Mouse (Mus musculus) liver, embryonic 14.5 days (tissue): ENCODE measurements around the gene Zbtb41. TPM values are rescaled to one million over a fixed set of nuclear protein-coding genes. Genes with fewer than 3 reads are reported as not detected.

ENCODE experiments used
- ATAC-seq: fragments of 200-750 bp; cut with Nextera tagmentation; 2 replicates; pipeline ENCODE4 v1.8.0; 2017; ENCODE audit warnings: moderate number of reproducible peaks, mild to moderate bottlenecking, moderate library complexity; ENCODE audit not compliant: insufficient read depth
- DNase-seq, 3 experiments: peaks; one replicate each; pipeline ENCODE4 v3.0.0-alpha.2; 2012 to 2013; ENCODE audit warnings: low read depth in 3 of 3, low spot score in 3 of 3
- H3K27ac ChIP-seq: fragments of 300-500 bp; sonication (generic); 2 replicates; pipeline ENCODE4 v1.5.1; 2014; ENCODE audit warnings: moderate library complexity, mild to moderate bottlenecking, control low read depth, inconsistent platforms
- H3K27me3 ChIP-seq: fragments of 300-500 bp; sonication (generic); 2 replicates; pipeline ENCODE4 v1.6.1; 2014; ENCODE audit warnings: mild to moderate bottlenecking, low read length, moderate library complexity; ENCODE audit not compliant: control insufficient read depth, insufficient read depth
- H3K36me3 ChIP-seq: fragments of 300-500 bp; sonication (generic); replicated peaks from 2 replicates; pipeline ENCODE4 v1.6.1; 2014; ENCODE audit warnings: low read depth; ENCODE audit not compliant: control insufficient read depth, insufficient read depth
- H3K4me1 ChIP-seq, 2 experiments: fragments of 200-500 bp in 1 of 2; fragments of 300-500 bp in 1 of 2; sonication (generic) in 1 of 2; replicated peaks; 2 replicates each; pipeline ENCODE4 v1.6.1; 2012 to 2014; ENCODE audit warnings: antibody characterized with exemption in 1 of 2, inconsistent platforms in 1 of 2, low read length in 1 of 2; ENCODE audit not compliant: control insufficient read depth in 2 of 2, insufficient read depth in 2 of 2
- H3K4me2 ChIP-seq: fragments of 300-500 bp; sonication (generic); 2 replicates; pipeline ENCODE4 v1.6.1; 2014; ENCODE audit warnings: low read depth, mild to moderate bottlenecking, control low read depth, moderate library complexity
- H3K4me3 ChIP-seq, 2 experiments: fragments of 200-500 bp in 1 of 2; fragments of 300-500 bp in 1 of 2; sonication (generic) in 1 of 2; 2 replicates each; pipeline ENCODE4 v1.5.1; 2012 to 2014; ENCODE audit warnings: low read depth in 2 of 2, low read length in 2 of 2, mild to moderate bottlenecking in 2 of 2, control low read depth in 1 of 2, inconsistent platforms in 1 of 2, moderate library complexity in 1 of 2; ENCODE audit not compliant: insufficient read depth in 1 of 2
- H3K9ac ChIP-seq: fragments of 300-500 bp; sonication (generic); replicated peaks from 2 replicates; pipeline ENCODE4 v1.6.1; 2014; ENCODE audit warnings: mild to moderate bottlenecking, control low read depth, moderate library complexity
- H3K9me3 ChIP-seq: fragments of 300-500 bp; sonication (generic); 2 replicates; pipeline ENCODE4 v1.6.1; 2016; ENCODE audit warnings: low read length, mixed read lengths; ENCODE audit not compliant: control insufficient read depth
- CTCF ChIP-seq: IDR thresholded peaks from 2 replicates; pipeline ENCODE4 v1.5.1; 2016; ENCODE audit warnings: antibody characterized with exemption, low read depth, control low read depth
- EP300 ChIP-seq: IDR thresholded peaks from 2 replicates; pipeline ENCODE4 v1.6.1; 2016; ENCODE audit warnings: antibody characterized with exemption, low read depth
- WGBS: fragments of 180-500 bp; shearing (Covaris S2); extraction: QIAGEN DNeasy Blood & Tissue Kit; methylation state at CpG from one replicate; pipeline ENCODE4 v1.1.7; 2014; ENCODE audit not compliant: insufficient replicate concordance; 5-methylcytosine and 5-hydroxymethylcytosine counted together
- polyA plus RNA-seq, 2 experiments: library from polyadenylated mRNA; depleted of rRNA in 1 of 2; stranded (reverse) in 1 of 2; unstranded in 1 of 2; fragments of >200 nt; fragmentation: Nextera tagmentation in 1 of 2; extraction: Ambion mirVana in 1 of 2; gene quantifications; 2 replicates each; pipeline versions ENCODE4 v1.2.1 to v1.2.3; 2012 to 2014

The Zbtb41 gene
- polyA plus RNA-seq, 2 experiments: 1.6 to 3.2 TPM

GRCm38 (mm10) chr1:139496212-139496611 is 74.1 kb downstream of the Zbtb41 start:
- Histone ChIP-seq H3K36me3 (peaks cover 21% of the 10 kb centered on the region), H3K4me1 (no peaks in the 10 kb centered on the region), H3K4me3 (no peak overlapping the region), H3K27ac (no peak overlapping the region), H3K9me3 (no peaks in the 10 kb centered on the region), H3K27me3 (no peaks in the 10 kb centered on the region), H3K9ac (no peak overlapping the region), H3K4me2 (no peak overlapping the region)
- DNase-seq (no peak), ATAC-seq (no peak)
- TF ChIP-seq CTCF (no peak), EP300 (no peak)
- WGBS: 76% methylated on average over 3 of the region's 3 CpGs

- no peak for ATAC-seq
- no peak overlapping the region for H3K27ac ChIP-seq
- no peaks in the 10 kb centered on the region for H3K4me1 ChIP-seq
- TF ChIP-seq CTCF (no peak), EP300 (no peak)
- H3K9ac ChIP-seq: no peak overlapping the region
- no peaks in the 10 kb centered on the region for H3K27me3 ChIP-seq
- no peak overlapping the region for H3K4me3 ChIP-seq
- H3K4me2 ChIP-seq: no peak overlapping the region
- no peak for DNase-seq
- no peaks in the 10 kb centered on the region for H3K9me3 ChIP-seq
- H3K36me3 ChIP-seq: no peaks in the 10 kb centered on the region; the same call in 1 of the 2 replicates
These were observed 77.7 kb downstream of the Zbtb41 start for GRCm38 (mm10) chr1:139499751-139500150.

GRCm38 (mm10) chr1:139501258-139501752 is 79.2 kb downstream of the Zbtb41 start, which contains the start of gene F13b:
TSS of gene F13b (plus strand) at chr1:139501702.
- Histone ChIP-seq H3K36me3 (no peaks in the 10 kb centered on the region), H3K27ac (no peak within 1 kb of the TSS), H3K4me3 (no peak within 1 kb of the TSS), H3K4me1 (no peaks in the 10 kb centered on the region), H3K27me3 (no peaks in the 10 kb centered on the region), H3K4me2 (peak within 1 kb of the TSS; percentile 21), H3K9me3 (no peaks in the 10 kb centered on the region), H3K9ac (no peak within 1 kb of the TSS)
- DNase-seq (peak in 1 of 3 experiments; percentile 6), ATAC-seq (no peak)
- no peak for TF ChIP-seq EP300
- TF ChIP-seq CTCF: no peak
- 64% methylated on average over 3 of the region's 3 CpGs for WGBS

Other genes starting within 250 kb of the Zbtb41 start
- 0.01 TPM in 1 of 2 replicates, not detected in the other for gene Crb1, start 45.2 kb upstream of the Zbtb41 start, polyA plus RNA-seq (2012; rRNA removed)
- gene Crb1, start 45.2 kb upstream of the Zbtb41 start, polyA plus RNA-seq (2014; fragmentation: Nextera tagmentation; extraction: Ambion mirVana): not detected in 2 replicates
- gene Aspm, start 32.5 kb downstream of the Zbtb41 start, polyA plus RNA-seq (2012; rRNA removed): 4.4 and 6.6 TPM in 2 replicates
- gene Aspm, start 32.5 kb downstream of the Zbtb41 start, polyA plus RNA-seq (2014; fragmentation: Nextera tagmentation; extraction: Ambion mirVana): 11.4 and 13.8 TPM in 2 replicates
- gene F13b, start 79.4 kb downstream of the Zbtb41 start, polyA plus RNA-seq (2012; rRNA removed): 8.7 and 16.1 TPM in 2 replicates
- gene F13b, start 79.4 kb downstream of the Zbtb41 start, polyA plus RNA-seq (2014; fragmentation: Nextera tagmentation; extraction: Ambion mirVana): 15.6 and 16.7 TPM in 2 replicates
- gene Cfhr1, start 138.0 kb downstream of the Zbtb41 start, polyA plus RNA-seq (2012; rRNA removed): 1.3 and 1.8 TPM in 2 replicates
- gene Cfhr1, start 138.0 kb downstream of the Zbtb41 start, polyA plus RNA-seq (2014; fragmentation: Nextera tagmentation; extraction: Ambion mirVana): 1.5 and 2.5 TPM in 2 replicates